Mouse (Mus musculus) forebrain, embryonic 14.5 days (tissue): ENCODE measurements around the gene Nmt1. TPM values are rescaled to one million over a fixed set of nuclear protein-coding genes. Genes with fewer than 3 reads are reported as not detected.

Experiments
- microRNA-seq: library from miRNA; unstranded; fragments of <30 nt; microRNA quantifications from one replicate; pipeline ENCODE4, GENCODE M21; 2016
- polyA plus RNA-seq: library from polyadenylated mRNA; unstranded; fragments of >200 nt; fragmentation: Nextera tagmentation; extraction: Ambion mirVana; gene quantifications from 2 replicates; pipeline ENCODE4 v1.2.1, GENCODE M21; 2014

The Nmt1 gene
- polyA plus RNA-seq, 1 experiment from 2014 or later: 43.8 TPM

Small RNAs within 50 kb of the gene (microRNA-seq; reads per million reads assigned to microRNA genes)
- 0.53 reads per million for gene Mir6931

Other genes with a start within 250 kb of the Nmt1 start
- gene Gjc1, start 208.5 kb upstream of the Nmt1 start, polyA plus RNA-seq: 41.5 and 47.0 TPM in 2 replicates
- gene Higd1b, start 192.3 kb upstream of the Nmt1 start, polyA plus RNA-seq: 6.2 and 7.9 TPM in 2 replicates
- 150 and 168 TPM in 2 replicates for gene Eftud2, start 147.2 kb upstream of the Nmt1 start, polyA plus RNA-seq
- gene Ccdc103, start 147.0 kb upstream of the Nmt1 start, polyA plus RNA-seq: 2.6 and 2.8 TPM in 2 replicates
- gene Fam187a, start 143.0 kb upstream of the Nmt1 start, polyA plus RNA-seq: 0.19 TPM in 1 of 2 replicates, not detected in the other
- gene Gfap, start 127.3 kb upstream of the Nmt1 start, polyA plus RNA-seq: 0.23 and 0.37 TPM in 2 replicates
- gene Kif18b, start 103.1 kb upstream of the Nmt1 start, polyA plus RNA-seq: 4.3 and 5.1 TPM in 2 replicates
- 1.9 and 2.5 TPM in 2 replicates for gene C1ql1, start 81.5 kb upstream of the Nmt1 start, polyA plus RNA-seq
- 207 and 220 TPM in 2 replicates for gene Dcakd, start 143 bp downstream of the Nmt1 start, polyA plus RNA-seq
- 1.1 and 1.4 TPM in 2 replicates for gene Plcd3, start 73.5 kb downstream of the Nmt1 start, polyA plus RNA-seq
- 10.4 and 11.8 TPM in 2 replicates for gene Acbd4, start 73.5 kb downstream of the Nmt1 start, polyA plus RNA-seq
- 4.8 and 5.4 TPM in 2 replicates for gene Hexim1, start 88.0 kb downstream of the Nmt1 start, polyA plus RNA-seq
- 9.6 and 13.4 TPM in 2 replicates for gene Hexim2, start 104.2 kb downstream of the Nmt1 start, polyA plus RNA-seq
- gene Fmnl1, start 142.9 kb downstream of the Nmt1 start, polyA plus RNA-seq: 1.2 and 3.2 TPM in 2 replicates
- 0.78 and 1.2 TPM in 2 replicates for gene 1700023F06Rik, start 180.4 kb downstream of the Nmt1 start, polyA plus RNA-seq
- not detected in 2 replicates for gene Spata32, start 190.2 kb downstream of the Nmt1 start, polyA plus RNA-seq
- 1.7 and 2.7 TPM in 2 replicates for gene Map3k14, start 239.3 kb downstream of the Nmt1 start, polyA plus RNA-seq